Mouse (Mus musculus): Measurements from ENCODE around the gene Dcaf4. TPM values are rescaled to one million over a fixed set of nuclear protein-coding genes. Genes with fewer than 3 reads are reported as not detected.

Dcaf4 gene
- total and polyA plus RNA-seq, 2 experiments from 2014 or later = 40.8 to 48.7 TPM

DNA sequence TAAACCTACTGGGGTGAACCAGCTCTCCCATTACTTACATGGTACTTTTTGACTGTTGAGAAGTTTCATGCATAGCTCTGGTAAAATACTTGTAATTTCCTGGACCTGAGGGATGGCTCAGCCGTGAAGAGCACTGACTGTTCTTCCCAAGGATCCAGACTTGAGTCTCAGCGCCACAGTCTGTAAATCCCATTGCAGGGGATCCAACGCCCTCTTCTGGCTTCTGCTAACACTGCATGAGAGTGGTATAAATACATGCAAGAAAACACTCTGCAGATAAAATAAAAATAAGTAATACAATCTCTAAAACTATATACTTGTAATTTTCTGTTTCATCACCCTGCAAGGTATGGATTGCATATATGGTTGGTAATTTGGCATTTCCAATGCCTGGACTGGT, 22.3 kb upstream of the Dcaf4 start:
- ATAC-seq (ENCODE audit: low FRiP score) (no peak), DNase-seq (ENCODE audit: low spot score) (no peak)
- peak; percentile 19; the same call in 1 of the 2 replicates for TF ChIP-seq CTCF (IDR thresholded peaks at IDR 0.05)
- Histone ChIP-seq H3K4me1 (ENCODE audit: insufficient read depth, low read length) (no peaks in the 10 kb centered on the region), H3K9me3 (ENCODE audit: low read length) (no peaks in the 10 kb centered on the region), H3K4me3 (ENCODE audit: low read depth, low read length) (no peak overlapping the region), H3K27ac (ENCODE audit: low read depth, low read length) (no peak overlapping the region), H3K36me3 (ENCODE audit: insufficient read depth, low read length) (no peaks in the 10 kb centered on the region), H3K27me3 (ENCODE audit: insufficient read depth, low read length) (no peaks in the 10 kb centered on the region), H3K9ac (replicated peaks; ENCODE audit: low read length, poor library complexity, severe bottlenecking) (no peak overlapping the region), H3K4me2 (ENCODE audit: low read depth, low read length, poor library complexity, severe bottlenecking) (no peak overlapping the region)
- WGBS = 85% methylated on average over 3 of the region's 3 CpGs

- 56% methylated on average over 5 of the region's 5 CpGs for WGBS
- DNase-seq (ENCODE audit: low spot score) = no peak
- H3K36me3 ChIP-seq (ENCODE audit: insufficient read depth, low read length) = no peaks in the 10 kb centered on the region
Measured at GRCm38 (mm10) chr12:83499256-83499655, 21.0 kb upstream of the Dcaf4 start.

GRCm38 (mm10) chr12:83502190-83502589, 18.1 kb upstream of the Dcaf4 start:
- Histone ChIP-seq H3K4me3 (ENCODE audit: low read depth, low read length) (no peak overlapping the region), H3K27ac (ENCODE audit: low read depth, low read length) (no peak overlapping the region), H3K36me3 (ENCODE audit: insufficient read depth, low read length) (no peaks in the 10 kb centered on the region), H3K9ac (replicated peaks; ENCODE audit: low read length, poor library complexity, severe bottlenecking) (no peak overlapping the region), H3K9me3 (ENCODE audit: low read length) (no peaks in the 10 kb centered on the region), H3K4me1 (ENCODE audit: insufficient read depth, low read length) (no peaks in the 10 kb centered on the region), H3K27me3 (ENCODE audit: insufficient read depth, low read length) (no peaks in the 10 kb centered on the region), H3K4me2 (ENCODE audit: low read depth, low read length, poor library complexity, severe bottlenecking) (no peak overlapping the region)
- ATAC-seq (ENCODE audit: low FRiP score) = no peak
- 5% methylated on average over 9 of the region's 9 CpGs for WGBS
- TF ChIP-seq CTCF (IDR thresholded peaks at IDR 0.05) = peak; percentile 95
- DNase-seq (ENCODE audit: low spot score) = peak; percentile 88

More at GRCm38 (mm10) chr12:83499256-83499655, 21.0 kb upstream of the Dcaf4 start:
- H3K27me3 ChIP-seq (ENCODE audit: insufficient read depth, low read length) = no peaks in the 10 kb centered on the region
- ATAC-seq (ENCODE audit: low FRiP score) = no peak
- no peaks in the 10 kb centered on the region for H3K4me1 ChIP-seq (ENCODE audit: insufficient read depth, low read length)
- no peaks in the 10 kb centered on the region for H3K9me3 ChIP-seq (ENCODE audit: low read length)
- H3K9ac ChIP-seq (replicated peaks; ENCODE audit: low read length, poor library complexity, severe bottlenecking) = no peak overlapping the region
- no peak overlapping the region for H3K27ac ChIP-seq (ENCODE audit: low read depth, low read length)
- no peak overlapping the region for H3K4me2 ChIP-seq (ENCODE audit: low read depth, low read length, poor library complexity, severe bottlenecking)
- TF ChIP-seq CTCF (IDR thresholded peaks at IDR 0.05) = no peak
- H3K4me3 ChIP-seq (ENCODE audit: low read depth, low read length) = no peak overlapping the region

DNA sequence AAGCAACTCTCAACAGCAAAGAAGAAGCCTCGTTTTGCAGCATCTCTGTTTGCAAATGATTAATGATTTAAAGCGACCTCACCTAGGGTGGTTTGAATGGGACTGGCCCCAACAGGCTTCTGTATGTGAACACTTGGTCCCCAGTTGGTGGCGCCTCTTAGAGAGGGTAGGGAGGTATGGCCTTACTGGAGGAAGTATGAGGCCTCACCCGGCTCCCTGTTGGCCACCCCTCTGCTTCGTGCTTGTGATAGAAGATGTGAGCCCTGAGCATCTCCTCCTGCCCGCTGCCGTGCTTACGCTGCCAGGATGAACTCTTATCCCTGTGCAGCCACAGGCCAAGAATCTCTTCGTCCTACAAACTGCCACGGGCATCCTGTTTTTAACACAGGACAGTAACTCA, 13.7 kb upstream of the Dcaf4 start:
- no peak for DNase-seq (ENCODE audit: low spot score)
- Histone ChIP-seq H3K36me3 (ENCODE audit: insufficient read depth, low read length) (no peaks in the 10 kb centered on the region), H3K9ac (replicated peaks; ENCODE audit: low read length, poor library complexity, severe bottlenecking) (no peak overlapping the region), H3K27ac (ENCODE audit: low read depth, low read length) (no peak overlapping the region), H3K4me2 (ENCODE audit: low read depth, low read length, poor library complexity, severe bottlenecking) (no peak overlapping the region), H3K9me3 (ENCODE audit: low read length) (no peaks in the 10 kb centered on the region), H3K4me1 (ENCODE audit: insufficient read depth, low read length) (no peaks in the 10 kb centered on the region), H3K4me3 (ENCODE audit: low read depth, low read length) (no peak overlapping the region), H3K27me3 (ENCODE audit: insufficient read depth, low read length) (no peaks in the 10 kb centered on the region)
- 80% methylated on average over 10 of the region's 10 CpGs for WGBS
- no peak for TF ChIP-seq CTCF (IDR thresholded peaks at IDR 0.05)
- no peak for ATAC-seq (ENCODE audit: low FRiP score)

DNA sequence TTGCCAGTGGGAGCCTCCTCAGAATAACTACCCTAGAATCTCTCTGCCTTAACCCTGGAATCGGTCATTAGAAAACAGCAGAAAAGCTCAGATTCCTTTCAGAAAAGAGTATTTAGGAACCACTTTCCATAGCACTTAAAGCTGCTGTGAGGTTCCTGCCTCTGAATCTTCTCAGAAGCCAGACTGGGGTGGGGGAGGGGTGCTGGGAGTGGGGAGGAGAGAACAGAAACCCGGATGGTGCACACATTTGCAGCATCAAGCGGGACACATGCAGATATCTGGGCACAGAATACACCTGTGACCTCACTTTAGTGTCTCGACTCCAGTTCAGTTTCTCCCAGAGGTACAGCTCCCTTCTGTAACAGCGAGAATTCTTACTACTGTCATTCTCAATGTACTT, 9.7 kb upstream of the Dcaf4 start:
- no peak for DNase-seq (ENCODE audit: low spot score)
- no peaks in the 10 kb centered on the region for H3K27me3 ChIP-seq (ENCODE audit: insufficient read depth, low read length)
- 86% methylated on average over 5 of the region's 5 CpGs for WGBS

DNA sequence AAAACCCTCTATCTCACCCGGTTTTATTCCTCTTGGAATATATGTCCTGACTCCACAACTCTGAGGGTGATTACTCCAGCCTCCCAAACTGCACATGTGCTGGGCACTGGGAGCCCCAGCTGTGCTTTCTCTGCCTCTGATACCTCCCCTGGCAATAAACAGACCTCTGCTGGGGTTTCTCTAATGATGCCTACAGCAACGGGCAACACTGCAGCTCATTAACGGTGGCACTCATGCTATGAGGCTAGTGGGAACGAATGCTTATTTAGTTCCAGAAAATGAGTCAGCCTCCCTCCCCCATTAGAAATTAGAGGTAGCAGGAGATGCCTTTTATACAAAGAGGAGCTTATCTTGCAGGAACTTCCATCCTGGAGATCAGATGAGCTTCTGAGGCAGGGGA, 7.5 kb upstream of the Dcaf4 start:
- TF ChIP-seq CTCF (IDR thresholded peaks at IDR 0.05) = no peak
- peak; percentile 40 for DNase-seq (ENCODE audit: low spot score)
- no peak overlapping the region for H3K27ac ChIP-seq (ENCODE audit: low read depth, low read length)
- H3K4me3 ChIP-seq (ENCODE audit: low read depth, low read length) = no peak overlapping the region
- no peaks in the 10 kb centered on the region for H3K9me3 ChIP-seq (ENCODE audit: low read length)
- 17% methylated on average over 4 of the region's 4 CpGs for WGBS
- no peaks in the 10 kb centered on the region for H3K36me3 ChIP-seq (ENCODE audit: insufficient read depth, low read length)
- no peak overlapping the region for H3K4me2 ChIP-seq (ENCODE audit: low read depth, low read length, poor library complexity, severe bottlenecking)
- no peaks in the 10 kb centered on the region for H3K4me1 ChIP-seq (ENCODE audit: insufficient read depth, low read length)
- no peaks in the 10 kb centered on the region for H3K27me3 ChIP-seq (ENCODE audit: insufficient read depth, low read length)
- no peak overlapping the region for H3K9ac ChIP-seq (replicated peaks; ENCODE audit: low read length, poor library complexity, severe bottlenecking)
- no peak for ATAC-seq (ENCODE audit: low FRiP score)

More for the DNA sequence above, 9.7 kb upstream of the Dcaf4 start:
- H3K36me3 ChIP-seq (ENCODE audit: insufficient read depth, low read length) = no peaks in the 10 kb centered on the region
- ATAC-seq (ENCODE audit: low FRiP score) = no peak
- H3K27ac ChIP-seq (ENCODE audit: low read depth, low read length) = no peak overlapping the region
- no peak overlapping the region for H3K4me2 ChIP-seq (ENCODE audit: low read depth, low read length, poor library complexity, severe bottlenecking)
- H3K4me1 ChIP-seq (ENCODE audit: insufficient read depth, low read length) = no peaks in the 10 kb centered on the region
- no peak overlapping the region for H3K4me3 ChIP-seq (ENCODE audit: low read depth, low read length)
- no peak overlapping the region for H3K9ac ChIP-seq (replicated peaks; ENCODE audit: low read length, poor library complexity, severe bottlenecking)
- no peak for TF ChIP-seq CTCF (IDR thresholded peaks at IDR 0.05)
- no peaks in the 10 kb centered on the region for H3K9me3 ChIP-seq (ENCODE audit: low read length)
